Mouse (Mus musculus) forebrain, embryonic 12.5 days (tissue): ENCODE measurements around the gene Bicc1. TPM values are rescaled to one million over a fixed set of nuclear protein-coding genes. Genes with fewer than 3 reads are reported as not detected.

Experiments used
- ATAC-seq: fragments of 200-750 bp; cut with Nextera tagmentation; 2 replicates; pipeline ENCODE4 v1.8.0; 2017; ENCODE audit warnings: moderate TSS enrichment; ENCODE audit not compliant: low FRiP score
- H3K27ac ChIP-seq: fragments of 300-500 bp; sonication (generic); 2 replicates; pipeline ENCODE4 v1.5.1; 2016; ENCODE audit warnings: mild to moderate bottlenecking
- H3K27me3 ChIP-seq: fragments of 300-500 bp; sonication (generic); 2 replicates; pipeline ENCODE4 v1.6.1; 2016; ENCODE audit warnings: mild to moderate bottlenecking
- H3K36me3 ChIP-seq: fragments of 300-500 bp; sonication (generic); replicated peaks from 2 replicates; pipeline ENCODE4 v1.6.1; 2016; ENCODE audit warnings: mild to moderate bottlenecking
- H3K4me1 ChIP-seq: fragments of 300-500 bp; sonication (generic); 2 replicates; pipeline ENCODE4 v1.6.1; 2016
- H3K4me2 ChIP-seq: fragments of 300-500 bp; sonication (generic); 2 replicates; pipeline ENCODE4 v1.6.1; 2016; ENCODE audit warnings: mild to moderate bottlenecking, moderate library complexity
- H3K4me3 ChIP-seq: fragments of 300-500 bp; sonication (generic); replicated peaks from 2 replicates; pipeline ENCODE4 v1.5.1; 2016; ENCODE audit warnings: mild to moderate bottlenecking
- H3K9ac ChIP-seq: fragments of 300-500 bp; sonication (generic); 2 replicates; pipeline ENCODE4 v1.6.1; 2016; ENCODE audit warnings: mild to moderate bottlenecking
- H3K9me3 ChIP-seq: fragments of 300-500 bp; sonication (generic); 2 replicates; pipeline ENCODE4 v1.6.1; 2016
- WGBS: fragments of 180-500 bp; shearing (Covaris S2); methylation state at CpG from one replicate; pipeline ENCODE4 v1.1.7; 2016; 5-methylcytosine and 5-hydroxymethylcytosine counted together
- polyA plus RNA-seq: library from polyadenylated mRNA; unstranded; fragments of >200 nt; fragmentation: Nextera tagmentation; extraction: Ambion mirVana; gene quantifications from 2 replicates; pipeline ENCODE4 v1.2.1, GENCODE M21; 2016

The Bicc1 gene
- polyA plus RNA-seq, result 5.7 and 6.8 TPM in 2 replicates

DNA sequence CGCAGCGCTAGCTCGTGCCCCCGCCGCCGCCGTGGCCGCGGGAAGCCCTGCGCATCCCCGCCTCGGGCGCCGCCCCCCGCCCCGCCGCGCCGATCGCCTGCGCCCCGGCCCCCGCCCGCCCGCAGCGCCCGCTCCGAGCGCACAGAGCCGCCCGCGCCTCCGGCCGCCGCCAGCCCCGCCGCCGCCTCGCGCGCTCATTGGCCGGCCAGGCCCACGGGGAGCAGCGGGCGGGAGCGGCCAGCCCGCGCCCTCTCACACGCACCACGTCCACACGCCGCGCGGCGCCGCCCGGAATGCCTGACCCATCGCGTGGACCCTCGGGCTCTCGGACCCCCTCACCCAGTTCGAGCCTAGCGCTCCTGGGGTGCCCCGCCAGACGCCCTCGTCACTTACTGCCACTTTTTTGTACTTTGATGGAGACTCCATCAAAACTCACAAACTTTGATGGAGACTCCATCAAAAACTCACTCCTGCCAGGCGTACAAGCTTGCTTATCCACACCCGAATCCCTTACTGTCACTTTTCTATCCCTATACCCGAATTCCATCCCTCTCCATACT lies at the start of gene Bicc1:
Gene Bicc1, minus strand, starts transcription at position 25 of the 560 bp plus-strand sequence.
- peak within 1 kb of the TSS; percentile 62 for H3K9ac ChIP-seq
- peak; percentile 88 for ATAC-seq
- H3K27ac ChIP-seq, result 0 out of 2 replicates have a peak within 1 kb of the TSS, but pooled peaks have one; percentile 19
- H3K4me1 ChIP-seq, result peaks cover 11% of the 10 kb centered on the region
- H3K4me3 ChIP-seq, result peak within 1 kb of the TSS; percentile 69
- 3% methylated on average over 21 of the region's 69 CpGs for WGBS
- peak within 1 kb of the TSS; percentile 81 for H3K4me2 ChIP-seq
- H3K9me3 ChIP-seq, result no peaks in the 10 kb centered on the region
- H3K36me3 ChIP-seq, result no peaks in the 10 kb centered on the region
- H3K27me3 ChIP-seq, result peaks cover 20% of the 10 kb centered on the region

DNA sequence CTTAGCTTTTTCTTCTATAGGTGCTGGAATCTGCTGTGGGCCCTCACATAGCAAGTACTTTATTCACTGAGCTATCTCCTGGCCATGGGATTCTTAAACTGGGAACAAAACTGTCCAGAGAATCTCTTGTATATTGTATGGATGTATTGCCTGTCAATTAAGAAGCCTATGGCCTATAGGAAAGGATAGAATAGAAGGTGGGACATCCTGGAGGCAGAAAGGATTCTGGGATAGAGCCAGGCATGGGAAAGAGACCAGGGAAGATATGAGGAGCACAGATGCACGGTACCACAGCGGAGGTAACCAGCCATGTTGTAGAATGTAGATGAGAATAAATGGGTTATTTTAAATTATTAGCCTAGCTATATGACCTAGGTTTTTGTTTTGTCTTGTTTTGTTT lies 42.0 kb upstream of the Bicc1 start:
- Histone ChIP-seq H3K4me1 (no peaks in the 10 kb centered on the region), H3K9me3 (no peaks in the 10 kb centered on the region), H3K27ac (no peak overlapping the region), H3K4me2 (no peak overlapping the region), H3K4me3 (no peak overlapping the region), H3K36me3 (no peaks in the 10 kb centered on the region), H3K27me3 (no peaks in the 10 kb centered on the region), H3K9ac (no peak overlapping the region)
- ATAC-seq, result no peak
- WGBS, result 88% methylated on average over 2 of the region's 2 CpGs

DNA sequence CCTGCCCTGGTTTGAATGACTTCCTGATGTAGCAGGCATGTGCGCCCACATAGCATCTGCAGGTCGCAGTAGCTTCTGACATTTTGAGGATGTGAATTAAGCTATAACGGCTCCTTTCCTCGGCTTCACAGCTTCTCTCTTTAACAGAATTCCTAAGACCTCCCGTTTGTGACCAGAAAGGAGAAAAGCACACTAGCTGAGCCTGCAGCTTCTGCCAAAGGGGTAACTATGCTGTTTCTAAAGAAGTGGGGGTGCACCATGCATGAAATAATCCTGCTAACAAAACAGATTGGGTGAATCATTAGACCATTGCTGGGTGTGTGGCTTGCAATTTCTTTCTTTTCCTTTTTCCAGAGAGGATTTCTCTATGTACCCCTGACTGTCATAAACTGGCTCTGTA lies 41.5 kb upstream of the Bicc1 start:
- WGBS, result 71% methylated on average over 5 of the region's 5 CpGs
- H3K4me2 ChIP-seq, result no peak overlapping the region
- no peak for ATAC-seq
- H3K36me3 ChIP-seq, result no peaks in the 10 kb centered on the region
- H3K4me3 ChIP-seq, result no peak overlapping the region
- no peak overlapping the region for H3K27ac ChIP-seq
- no peaks in the 10 kb centered on the region for H3K27me3 ChIP-seq
- no peak overlapping the region for H3K9ac ChIP-seq
- H3K4me1 ChIP-seq, result no peaks in the 10 kb centered on the region
- H3K9me3 ChIP-seq, result no peaks in the 10 kb centered on the region

DNA sequence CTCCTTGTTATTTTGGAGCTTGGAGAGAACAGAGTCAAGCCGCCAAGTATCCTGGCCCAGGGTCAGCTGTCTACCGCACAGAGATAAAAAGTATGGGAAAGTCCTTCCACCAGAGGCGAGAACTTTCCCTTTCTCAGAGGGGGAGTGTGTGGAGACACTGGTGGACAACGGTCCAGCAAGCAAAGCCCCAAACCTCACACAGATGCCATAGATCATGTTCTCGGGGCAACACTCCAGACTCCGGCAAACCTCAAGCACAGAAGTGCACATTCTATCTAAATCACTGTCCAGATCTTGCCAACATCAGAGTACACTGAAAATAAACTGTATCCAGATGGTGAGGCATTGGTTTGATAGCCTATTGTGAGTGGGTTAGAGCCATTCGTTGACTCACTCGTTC lies 39.2 kb upstream of the Bicc1 start:
- no peak for ATAC-seq
- H3K9me3 ChIP-seq, result no peaks in the 10 kb centered on the region
- 92% methylated on average over 8 of the region's 8 CpGs for WGBS
- H3K9ac ChIP-seq, result no peak overlapping the region
- H3K4me2 ChIP-seq, result no peak overlapping the region
- no peaks in the 10 kb centered on the region for H3K36me3 ChIP-seq
- H3K27me3 ChIP-seq, result no peaks in the 10 kb centered on the region
- no peak overlapping the region for H3K27ac ChIP-seq
- H3K4me3 ChIP-seq, result no peak overlapping the region
- H3K4me1 ChIP-seq, result 0 out of 2 replicates have a peak, but pooled peaks cover 2% of the 10 kb centered on the region

DNA sequence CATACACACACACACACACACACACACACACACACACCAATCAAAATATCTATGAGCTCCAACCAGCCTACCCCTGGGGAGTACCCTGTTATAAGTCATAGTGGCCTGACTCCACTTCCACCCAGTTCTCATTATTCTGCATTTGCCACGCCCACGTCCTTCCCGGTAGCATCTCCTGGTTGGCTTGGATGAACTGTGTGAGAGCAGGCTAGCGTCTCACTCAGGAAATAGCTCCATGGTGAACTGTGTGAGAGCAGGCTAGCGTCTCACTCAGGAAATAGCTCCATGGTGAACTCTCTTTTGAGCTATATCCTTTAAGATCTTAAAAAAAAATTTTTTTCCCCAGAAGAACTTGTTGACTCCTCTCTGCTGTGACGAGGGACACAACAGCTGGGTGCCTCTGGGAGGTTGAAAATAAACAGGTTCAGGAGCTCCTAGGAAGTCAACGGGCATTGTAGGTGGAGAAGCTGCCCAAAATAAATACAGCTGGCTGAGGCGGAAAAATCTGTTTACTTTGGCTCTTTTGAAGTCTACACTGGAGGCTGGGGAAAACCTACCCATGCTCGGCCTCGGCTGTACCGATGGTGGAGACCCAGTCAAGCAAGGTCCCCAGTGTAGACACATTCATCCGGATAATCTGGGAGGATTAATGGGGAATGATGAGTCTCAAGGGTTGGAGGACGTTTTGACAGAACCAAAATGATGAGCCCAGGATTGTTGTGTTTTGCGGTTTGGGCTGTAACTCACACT lies 37.7 kb upstream of the Bicc1 start:
- peaks cover 6% of the 10 kb centered on the region; the same call in 1 of the 2 replicates for H3K4me1 ChIP-seq
- no peak overlapping the region for H3K9ac ChIP-seq
- H3K4me3 ChIP-seq, result no peak overlapping the region
- no peaks in the 10 kb centered on the region for H3K27me3 ChIP-seq
- no peak for ATAC-seq
- no peaks in the 10 kb centered on the region for H3K36me3 ChIP-seq
- H3K27ac ChIP-seq, result no peak overlapping the region
- H3K4me2 ChIP-seq, result no peak overlapping the region
- 84% methylated on average over 14 of the region's 14 CpGs for WGBS
- no peaks in the 10 kb centered on the region for H3K9me3 ChIP-seq

DNA sequence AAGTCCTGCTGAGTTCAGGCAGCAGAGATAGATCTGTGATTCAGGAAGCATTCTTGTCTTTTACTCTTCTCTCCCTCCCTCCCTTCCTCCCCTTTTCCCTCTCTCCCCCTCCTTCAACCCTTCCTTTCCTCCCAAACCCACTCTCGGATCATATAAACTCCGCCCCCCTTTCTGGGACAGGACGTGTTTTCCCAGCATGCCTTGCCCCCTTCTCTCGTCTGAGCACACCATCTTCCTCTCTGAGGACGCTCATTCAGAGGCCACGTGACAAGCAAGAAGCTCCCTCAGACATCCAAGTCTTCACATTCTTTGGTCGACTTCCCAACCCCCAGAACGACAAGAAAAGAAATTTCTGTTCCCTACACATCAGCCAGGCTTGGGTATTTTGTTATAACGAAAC lies 36.0 kb upstream of the Bicc1 start:
- Histone ChIP-seq H3K9ac (no peak overlapping the region), H3K27me3 (no peaks in the 10 kb centered on the region), H3K9me3 (no peaks in the 10 kb centered on the region), H3K27ac (no peak overlapping the region), H3K4me1 (peaks cover 6% of the 10 kb centered on the region; the same call in 1 of the 2 replicates), H3K4me3 (no peak overlapping the region), H3K4me2 (no peak overlapping the region), H3K36me3 (no peaks in the 10 kb centered on the region)
- ATAC-seq, result no peak
- WGBS, result 55% methylated on average over 9 of the region's 9 CpGs

DNA sequence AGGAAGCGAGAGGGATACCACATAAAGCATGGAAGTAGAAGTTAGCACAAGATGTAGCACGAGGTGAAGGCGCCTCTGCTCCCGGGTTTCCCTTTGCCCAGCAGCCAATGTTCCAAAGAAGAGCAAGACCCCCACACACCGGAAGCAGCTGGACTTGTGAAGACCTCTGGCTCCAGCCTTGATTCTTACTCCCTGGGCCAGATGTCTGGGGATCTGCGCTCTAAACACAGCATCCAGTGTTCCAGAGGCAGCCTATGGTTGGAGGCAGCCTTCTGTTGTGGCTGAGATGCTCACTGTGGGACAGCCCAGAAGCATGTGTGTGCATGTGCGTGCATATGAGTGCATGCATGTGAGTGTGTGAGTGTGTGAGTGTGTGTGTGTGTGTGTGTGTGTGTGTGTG lies 35.2 kb upstream of the Bicc1 start:
- no peaks in the 10 kb centered on the region for H3K36me3 ChIP-seq
- ATAC-seq, result no peak
- no peak overlapping the region for H3K4me3 ChIP-seq
- no peak overlapping the region for H3K9ac ChIP-seq
- no peaks in the 10 kb centered on the region for H3K27me3 ChIP-seq
- no peak overlapping the region for H3K27ac ChIP-seq
- peaks cover 6% of the 10 kb centered on the region; the same call in 1 of the 2 replicates for H3K4me1 ChIP-seq
- 88% methylated on average over 7 of the region's 7 CpGs for WGBS
- H3K4me2 ChIP-seq, result no peak overlapping the region
- no peaks in the 10 kb centered on the region for H3K9me3 ChIP-seq

DNA sequence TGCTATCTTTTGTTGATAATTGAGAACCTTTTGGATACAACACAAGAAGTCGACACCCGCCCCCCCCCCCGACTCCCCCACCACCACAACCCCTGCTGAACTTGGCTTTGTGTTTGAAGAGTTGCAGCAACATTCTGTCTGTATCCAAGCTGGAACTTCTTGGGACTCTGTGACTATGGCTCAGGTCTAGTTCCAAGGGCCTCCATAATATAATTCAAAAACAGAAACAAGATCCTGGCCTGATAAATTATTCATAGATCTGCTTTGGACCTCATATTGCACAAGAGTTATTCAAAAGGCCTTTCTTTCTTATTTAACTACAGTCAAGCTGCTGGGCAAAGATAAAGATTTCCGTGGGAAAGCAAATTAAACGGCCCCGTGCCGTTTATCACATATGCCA lies 33.8 kb upstream of the Bicc1 start:
- Histone ChIP-seq H3K9me3 (no peaks in the 10 kb centered on the region), H3K4me2 (no peak overlapping the region), H3K4me1 (peaks cover 6% of the 10 kb centered on the region; the same call in 1 of the 2 replicates), H3K27ac (no peak overlapping the region), H3K4me3 (no peak overlapping the region), H3K27me3 (no peaks in the 10 kb centered on the region), H3K9ac (no peak overlapping the region), H3K36me3 (no peaks in the 10 kb centered on the region)
- WGBS, result 57% methylated on average over 7 of the region's 7 CpGs
- ATAC-seq, result no peak

DNA sequence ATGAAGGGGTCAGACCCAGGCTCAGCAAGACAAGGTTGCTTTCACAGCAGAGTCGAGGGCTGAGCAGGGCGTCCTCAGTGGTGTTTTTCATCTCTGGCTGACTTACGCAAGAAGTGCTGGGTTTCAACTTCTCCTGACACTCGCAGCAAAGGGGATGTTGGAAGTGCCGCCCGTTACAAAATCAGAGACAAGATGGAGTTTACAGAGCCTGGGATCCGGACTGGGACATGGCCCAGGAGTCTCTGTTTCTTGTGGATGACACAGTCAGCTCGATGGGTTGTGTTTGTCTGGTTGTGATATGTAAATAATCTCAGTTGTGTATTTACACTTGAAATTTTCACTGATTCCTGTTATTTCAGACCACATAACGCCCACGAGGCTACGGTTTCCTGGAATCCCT lies 33.4 kb upstream of the Bicc1 start:
- H3K4me1 ChIP-seq, result peaks cover 6% of the 10 kb centered on the region; the same call in 1 of the 2 replicates
- H3K27ac ChIP-seq, result no peak overlapping the region
- 85% methylated on average over 11 of the region's 11 CpGs for WGBS

DNA sequence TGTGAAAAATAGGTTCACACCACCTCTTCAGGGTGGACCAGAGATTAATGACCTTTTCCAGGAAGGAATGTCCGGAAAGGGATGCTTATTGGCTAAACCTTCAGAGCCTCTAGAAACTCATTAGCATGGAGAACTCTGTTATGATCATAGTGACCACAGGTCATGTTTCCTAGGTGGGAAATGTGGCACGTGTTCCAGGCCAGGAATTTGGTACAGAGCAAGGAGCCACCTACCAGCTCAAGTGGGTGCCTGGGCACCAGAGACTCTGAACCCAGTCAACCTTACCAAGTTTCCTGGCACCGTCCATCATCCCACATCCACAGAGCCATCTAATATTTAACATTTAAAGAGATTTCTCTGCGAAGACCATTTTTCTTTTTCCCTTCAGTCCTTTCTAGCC lies 29.2 kb upstream of the Bicc1 start:
- Histone ChIP-seq H3K4me2 (no peak overlapping the region), H3K27me3 (no peaks in the 10 kb centered on the region), H3K4me1 (peaks cover 4% of the 10 kb centered on the region; the same call in 1 of the 2 replicates), H3K36me3 (no peaks in the 10 kb centered on the region), H3K9me3 (no peaks in the 10 kb centered on the region), H3K9ac (no peak overlapping the region), H3K4me3 (no peak overlapping the region), H3K27ac (no peak overlapping the region)
- WGBS, result 88% methylated on average over 4 of the region's 4 CpGs
- ATAC-seq, result no peak

More for the DNA sequence above, 33.4 kb upstream of the Bicc1 start:
- H3K36me3 ChIP-seq, result no peaks in the 10 kb centered on the region
- H3K4me2 ChIP-seq, result no peak overlapping the region
- H3K4me3 ChIP-seq, result no peak overlapping the region
- H3K9ac ChIP-seq, result no peak overlapping the region
- no peaks in the 10 kb centered on the region for H3K9me3 ChIP-seq
- H3K27me3 ChIP-seq, result no peaks in the 10 kb centered on the region
- ATAC-seq, result no peak

DNA sequence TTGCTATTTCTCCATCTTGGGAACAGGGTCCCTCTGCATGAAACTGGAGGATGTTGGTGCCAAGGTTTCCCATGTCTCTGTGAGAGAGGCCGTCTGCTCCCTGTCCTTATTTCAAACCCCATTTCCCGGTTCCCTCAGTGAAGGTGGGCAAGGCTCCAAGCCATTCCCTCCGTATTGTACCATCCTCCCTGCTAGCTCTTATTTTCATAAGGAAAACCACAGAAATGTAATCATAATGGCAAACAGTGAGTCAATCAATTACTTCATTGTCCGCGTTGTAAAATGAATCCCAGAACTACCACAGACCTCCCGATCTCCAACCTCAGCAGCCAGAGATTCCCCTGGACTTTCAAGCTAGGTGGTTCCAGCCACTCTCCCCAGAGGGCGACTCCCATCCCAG lies 25.6 kb upstream of the Bicc1 start:
- Histone ChIP-seq H3K9ac (no peak overlapping the region), H3K4me1 (no peaks in the 10 kb centered on the region), H3K9me3 (0 out of 2 replicates have a peak, but pooled peaks cover 4% of the 10 kb centered on the region), H3K36me3 (no peaks in the 10 kb centered on the region), H3K4me2 (no peak overlapping the region), H3K27ac (no peak overlapping the region), H3K27me3 (no peaks in the 10 kb centered on the region), H3K4me3 (no peak overlapping the region)
- no peak for ATAC-seq
- 88% methylated on average over 7 of the region's 7 CpGs for WGBS

DNA sequence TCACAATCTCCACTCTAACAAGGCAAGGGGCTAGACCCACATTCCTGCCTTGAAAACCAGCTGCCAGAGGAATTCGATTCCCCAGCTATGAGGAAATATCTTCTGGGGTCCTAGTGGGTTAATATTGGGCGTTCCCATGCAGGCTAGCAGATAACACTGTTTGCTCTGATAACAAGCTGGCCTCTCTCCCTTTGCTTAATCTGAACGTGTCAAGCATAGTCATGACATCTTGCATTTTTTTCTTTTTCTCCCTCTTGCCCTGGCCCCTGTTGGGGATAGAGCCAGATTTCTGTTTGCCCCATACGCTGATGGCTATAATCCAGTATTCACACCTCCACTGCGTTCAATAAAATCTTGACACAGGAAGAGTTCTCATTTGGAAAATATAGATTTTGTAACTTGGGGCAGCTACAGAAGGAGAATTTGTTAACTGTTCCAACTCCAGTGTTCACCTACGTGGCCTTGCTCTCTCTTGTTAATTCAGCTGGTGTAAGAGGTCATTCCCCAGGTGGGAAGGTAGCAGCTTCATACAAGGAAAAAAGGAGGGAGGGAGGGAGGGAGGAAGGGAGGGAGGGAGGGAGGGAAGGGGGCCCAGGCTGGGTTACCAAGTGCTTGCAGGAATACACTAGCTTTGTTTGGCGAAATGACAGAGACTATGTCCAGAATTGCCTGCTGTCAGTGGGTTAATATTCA lies 24.0 kb upstream of the Bicc1 start:
- Histone ChIP-seq H3K9me3 (0 out of 2 replicates have a peak, but pooled peaks cover 4% of the 10 kb centered on the region), H3K9ac (no peak overlapping the region), H3K4me2 (no peak overlapping the region), H3K36me3 (no peaks in the 10 kb centered on the region), H3K27me3 (no peaks in the 10 kb centered on the region), H3K4me1 (no peaks in the 10 kb centered on the region), H3K27ac (no peak overlapping the region), H3K4me3 (no peak overlapping the region)
- 71% methylated on average over 7 of the region's 7 CpGs for WGBS
- ATAC-seq, result no peak
